Mouse (Mus musculus) cerebellum, adult 2 months (tissue): Measurements from ENCODE around the gene Vax2.

Experiments
- CTCF ChIP-seq: fragments of 200-500 bp; IDR thresholded peaks from 2 replicates; pipeline ENCODE4 v1.5.1; 2011; ENCODE audit warnings: low read depth, mild to moderate bottlenecking, control low read depth, low read length, moderate library complexity, borderline replicate concordance; ENCODE audit not compliant: insufficient read depth
- POLR2A ChIP-seq: fragments of 200-500 bp; IDR thresholded peaks from 2 replicates; pipeline ENCODE4 v1.6.1; 2011; ENCODE audit warnings: low read length, control low read depth, borderline replicate concordance; ENCODE audit not compliant: insufficient read depth

DNA sequence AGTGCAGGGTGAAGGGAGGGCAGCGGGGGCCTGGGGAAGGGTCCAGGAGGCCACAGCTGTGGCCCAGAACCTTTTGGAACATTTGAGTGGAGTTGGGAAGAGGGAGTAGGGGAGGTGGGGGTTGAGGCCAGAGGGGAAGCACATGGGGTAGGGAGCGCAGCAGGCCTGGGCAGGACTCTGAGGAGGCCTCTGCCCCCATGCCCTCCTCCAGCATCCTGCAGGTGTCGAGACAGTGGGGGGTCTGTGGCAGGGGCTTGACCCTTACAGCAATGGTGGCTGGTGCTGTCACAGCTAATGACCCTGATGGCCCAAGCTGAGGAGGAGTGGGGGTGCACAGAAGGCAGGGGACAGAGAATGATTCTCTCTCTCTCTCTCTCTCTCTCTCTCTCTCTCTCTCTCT lies 38.2 kb downstream of the Vax2 start:
- no peak for TF ChIP-seq CTCF
- no peak for TF ChIP-seq POLR2A
